Mouse (Mus musculus) hindbrain, embryonic 12.5 days (tissue): ENCODE results near the gene Armh3. TPM values are rescaled to one million over a fixed set of nuclear protein-coding genes. Genes with fewer than 3 reads are reported as not detected.

Experiments used
- ATAC-seq: fragments of 200-750 bp; cut with Nextera tagmentation; 2 replicates; pipeline ENCODE4 v1.8.0; 2017; ENCODE audit warnings: moderate TSS enrichment; ENCODE audit not compliant: low FRiP score
- H3K27ac ChIP-seq: fragments of 300-500 bp; sonication (generic); 2 replicates; pipeline ENCODE4 v1.5.1; 2016; ENCODE audit warnings: mild to moderate bottlenecking
- H3K27me3 ChIP-seq: fragments of 300-500 bp; sonication (generic); 2 replicates; pipeline ENCODE4 v1.6.1; 2016; ENCODE audit warnings: mild to moderate bottlenecking
- H3K36me3 ChIP-seq: fragments of 300-500 bp; sonication (generic); 2 replicates; pipeline ENCODE4 v1.6.1; 2016; ENCODE audit warnings: mild to moderate bottlenecking
- H3K4me1 ChIP-seq: fragments of 300-500 bp; sonication (generic); 2 replicates; pipeline ENCODE4 v1.6.1; 2016
- H3K4me2 ChIP-seq: fragments of 300-500 bp; sonication (generic); replicated peaks from 2 replicates; pipeline ENCODE4 v1.6.1; 2016; ENCODE audit warnings: mild to moderate bottlenecking
- H3K4me3 ChIP-seq: fragments of 300-500 bp; sonication (generic); 2 replicates; pipeline ENCODE4 v1.5.1; 2016; ENCODE audit warnings: mild to moderate bottlenecking
- H3K9ac ChIP-seq: fragments of 300-500 bp; sonication (generic); 2 replicates; pipeline ENCODE4 v1.6.1; 2016; ENCODE audit warnings: mild to moderate bottlenecking, moderate library complexity
- H3K9me3 ChIP-seq: fragments of 300-500 bp; sonication (generic); replicated peaks from 2 replicates; pipeline ENCODE4 v1.6.1; 2016; ENCODE audit warnings: mild to moderate bottlenecking
- WGBS: fragments of 180-500 bp; shearing (Covaris S2); methylation state at CpG from one replicate; pipeline ENCODE4 v1.1.7; 2016; 5-methylcytosine and 5-hydroxymethylcytosine counted together
- polyA plus RNA-seq: library from polyadenylated mRNA; unstranded; fragments of >200 nt; fragmentation: Nextera tagmentation; extraction: Ambion mirVana; gene quantifications from 2 replicates; pipeline ENCODE4 v1.2.1, GENCODE M21; 2016

The Armh3 gene
- polyA plus RNA-seq, 1 experiment from 2014 or later, result 21.3 TPM

- Histone ChIP-seq H3K9ac (no peak overlapping the region), H3K4me2 (no peak overlapping the region), H3K36me3 (peaks cover 9% of the 10 kb centered on the region; the same call in 1 of the 2 replicates), H3K27me3 (no peaks in the 10 kb centered on the region), H3K4me1 (no peaks in the 10 kb centered on the region), H3K4me3 (no peak overlapping the region), H3K27ac (no peak overlapping the region), H3K9me3 (no peaks in the 10 kb centered on the region)
- no peak for ATAC-seq
- WGBS, result 87% methylated on average over 3 of the region's 3 CpGs
These were observed 82.3 kb downstream of the Armh3 start for GRCm38 (mm10) chr19:45916026-45916425.

- Histone ChIP-seq H3K4me2 (no peak overlapping the region), H3K27me3 (no peaks in the 10 kb centered on the region), H3K9me3 (no peaks in the 10 kb centered on the region), H3K9ac (no peak overlapping the region), H3K36me3 (no peaks in the 10 kb centered on the region), H3K27ac (no peak overlapping the region), H3K4me1 (no peaks in the 10 kb centered on the region), H3K4me3 (no peak overlapping the region)
- 41% methylated on average over 5 of the region's 5 CpGs for WGBS
- no peak for ATAC-seq
These were observed 85.3 kb downstream of the Armh3 start for GRCm38 (mm10) chr19:45913036-45913435.

- Histone ChIP-seq H3K4me3 (no peak overlapping the region), H3K9me3 (no peaks in the 10 kb centered on the region), H3K9ac (no peak overlapping the region), H3K4me2 (no peak overlapping the region), H3K27ac (no peak overlapping the region), H3K4me1 (no peaks in the 10 kb centered on the region), H3K36me3 (peaks cover 5% of the 10 kb centered on the region; the same call in 1 of the 2 replicates), H3K27me3 (no peaks in the 10 kb centered on the region)
- WGBS, result 94% methylated on average over 6 of the region's 6 CpGs
- no peak for ATAC-seq
These were observed 85.9 kb downstream of the Armh3 start for GRCm38 (mm10) chr19:45912376-45912775.

GRCm38 (mm10) chr19:45911236-45912025, 86.9 kb downstream of the Armh3 start:
- H3K9me3 ChIP-seq, result no peaks in the 10 kb centered on the region
- H3K27me3 ChIP-seq, result no peaks in the 10 kb centered on the region
- ATAC-seq, result no peak
- no peak overlapping the region for H3K4me3 ChIP-seq
- no peak overlapping the region for H3K9ac ChIP-seq
- H3K4me2 ChIP-seq, result no peak overlapping the region
- 86% methylated on average over 10 of the region's 10 CpGs for WGBS
- H3K27ac ChIP-seq, result no peak overlapping the region
- peaks cover 8% of the 10 kb centered on the region; the same call in 1 of the 2 replicates for H3K36me3 ChIP-seq
- no peaks in the 10 kb centered on the region for H3K4me1 ChIP-seq

GRCm38 (mm10) chr19:45908246-45908645, 90.0 kb downstream of the Armh3 start:
- no peaks in the 10 kb centered on the region for H3K27me3 ChIP-seq
- 97% methylated on average over 3 of the region's 3 CpGs for WGBS
- H3K27ac ChIP-seq, result no peak overlapping the region
- H3K4me1 ChIP-seq, result no peaks in the 10 kb centered on the region
- H3K9ac ChIP-seq, result no peak overlapping the region
- H3K9me3 ChIP-seq, result no peaks in the 10 kb centered on the region
- H3K36me3 ChIP-seq, result peaks cover 8% of the 10 kb centered on the region; the same call in 1 of the 2 replicates
- no peak for ATAC-seq
- H3K4me2 ChIP-seq, result no peak overlapping the region
- no peak overlapping the region for H3K4me3 ChIP-seq

GRCm38 (mm10) chr19:45907416-45907815, 90.9 kb downstream of the Armh3 start:
- Histone ChIP-seq H3K27ac (no peak overlapping the region), H3K4me1 (no peaks in the 10 kb centered on the region), H3K9ac (no peak overlapping the region), H3K4me3 (no peak overlapping the region), H3K36me3 (peaks cover 8% of the 10 kb centered on the region; the same call in 1 of the 2 replicates), H3K4me2 (no peak overlapping the region), H3K9me3 (no peaks in the 10 kb centered on the region), H3K27me3 (no peaks in the 10 kb centered on the region)
- ATAC-seq, result no peak
- WGBS, result 90% methylated on average over 6 of the region's 6 CpGs

GRCm38 (mm10) chr19:45903861-45904260, 94.4 kb downstream of the Armh3 start:
- Histone ChIP-seq H3K4me1 (no peaks in the 10 kb centered on the region), H3K36me3 (peaks cover 8% of the 10 kb centered on the region; the same call in 1 of the 2 replicates), H3K9ac (no peak overlapping the region), H3K4me3 (no peak overlapping the region), H3K27ac (no peak overlapping the region), H3K4me2 (no peak overlapping the region), H3K9me3 (no peaks in the 10 kb centered on the region), H3K27me3 (no peaks in the 10 kb centered on the region)
- WGBS, result 77% methylated on average over 3 of the region's 3 CpGs
- ATAC-seq, result no peak

- Histone ChIP-seq H3K9me3 (no peaks in the 10 kb centered on the region), H3K4me1 (no peaks in the 10 kb centered on the region), H3K27ac (no peak overlapping the region), H3K4me3 (no peak overlapping the region), H3K36me3 (peaks cover 5% of the 10 kb centered on the region; the same call in 1 of the 2 replicates), H3K9ac (no peak overlapping the region), H3K4me2 (no peak overlapping the region), H3K27me3 (no peaks in the 10 kb centered on the region)
- 86% methylated on average over 8 of the region's 8 CpGs for WGBS
- ATAC-seq, result no peak
These were observed 95.8 kb downstream of the Armh3 start for GRCm38 (mm10) chr19:45902390-45903035.

GRCm38 (mm10) chr19:45900836-45901235, 97.5 kb downstream of the Armh3 start:
- no peaks in the 10 kb centered on the region for H3K4me1 ChIP-seq
- H3K4me3 ChIP-seq, result no peak overlapping the region
- H3K4me2 ChIP-seq, result no peak overlapping the region
- no peaks in the 10 kb centered on the region for H3K27me3 ChIP-seq
- no peaks in the 10 kb centered on the region for H3K9me3 ChIP-seq
- H3K36me3 ChIP-seq, result no peaks in the 10 kb centered on the region
- H3K27ac ChIP-seq, result no peak overlapping the region
- no peak for ATAC-seq
- H3K9ac ChIP-seq, result no peak overlapping the region
- 93% methylated on average over 5 of the region's 5 CpGs for WGBS

GRCm38 (mm10) chr19:45895726-45896125, 102.6 kb downstream of the Armh3 start:
- Histone ChIP-seq H3K4me2 (no peak overlapping the region), H3K9me3 (no peaks in the 10 kb centered on the region), H3K27ac (no peak overlapping the region), H3K4me3 (no peak overlapping the region), H3K27me3 (no peaks in the 10 kb centered on the region), H3K4me1 (no peaks in the 10 kb centered on the region), H3K36me3 (no peaks in the 10 kb centered on the region), H3K9ac (no peak overlapping the region)
- WGBS, result 100% methylated on average over 1 of the region's 1 CpGs
- ATAC-seq, result no peak

GRCm38 (mm10) chr19:45882056-45882455, 116.2 kb downstream of the Armh3 start:
- ATAC-seq, result no peak
- Histone ChIP-seq H3K4me3 (no peak overlapping the region), H3K9ac (no peak overlapping the region), H3K36me3 (peaks cover 6% of the 10 kb centered on the region; the same call in 1 of the 2 replicates), H3K4me2 (no peak overlapping the region), H3K27me3 (no peaks in the 10 kb centered on the region), H3K27ac (no peak overlapping the region), H3K9me3 (no peaks in the 10 kb centered on the region), H3K4me1 (no peaks in the 10 kb centered on the region)
- 35% methylated on average over 3 of the region's 3 CpGs for WGBS

GRCm38 (mm10) chr19:45873320-45873719, 125.0 kb downstream of the Armh3 start:
- 97% methylated on average over 1 of the region's 1 CpGs for WGBS
- Histone ChIP-seq H3K4me3 (no peak overlapping the region), H3K27ac (no peak overlapping the region), H3K36me3 (no peaks in the 10 kb centered on the region), H3K4me1 (peaks cover 2% of the 10 kb centered on the region), H3K27me3 (no peaks in the 10 kb centered on the region), H3K4me2 (no peak overlapping the region), H3K9ac (no peak overlapping the region), H3K9me3 (no peaks in the 10 kb centered on the region)
- ATAC-seq, result no peak
